Mouse (Mus musculus) bone marrow macrophage, adult 2 months (primary cell): ENCODE results near the gene Zfp750.

Experiments used
- CTCF ChIP-seq: IDR thresholded peaks from 2 replicates; pipeline ENCODE4 v1.5.1; 2012; ENCODE audit warnings: low read depth, mild to moderate bottlenecking, low read length, moderate library complexity
- POLR2A ChIP-seq: IDR thresholded peaks from 2 replicates; pipeline ENCODE4 v1.6.1; 2012; ENCODE audit warnings: mild to moderate bottlenecking, low read depth, low read length, borderline replicate concordance

DNA sequence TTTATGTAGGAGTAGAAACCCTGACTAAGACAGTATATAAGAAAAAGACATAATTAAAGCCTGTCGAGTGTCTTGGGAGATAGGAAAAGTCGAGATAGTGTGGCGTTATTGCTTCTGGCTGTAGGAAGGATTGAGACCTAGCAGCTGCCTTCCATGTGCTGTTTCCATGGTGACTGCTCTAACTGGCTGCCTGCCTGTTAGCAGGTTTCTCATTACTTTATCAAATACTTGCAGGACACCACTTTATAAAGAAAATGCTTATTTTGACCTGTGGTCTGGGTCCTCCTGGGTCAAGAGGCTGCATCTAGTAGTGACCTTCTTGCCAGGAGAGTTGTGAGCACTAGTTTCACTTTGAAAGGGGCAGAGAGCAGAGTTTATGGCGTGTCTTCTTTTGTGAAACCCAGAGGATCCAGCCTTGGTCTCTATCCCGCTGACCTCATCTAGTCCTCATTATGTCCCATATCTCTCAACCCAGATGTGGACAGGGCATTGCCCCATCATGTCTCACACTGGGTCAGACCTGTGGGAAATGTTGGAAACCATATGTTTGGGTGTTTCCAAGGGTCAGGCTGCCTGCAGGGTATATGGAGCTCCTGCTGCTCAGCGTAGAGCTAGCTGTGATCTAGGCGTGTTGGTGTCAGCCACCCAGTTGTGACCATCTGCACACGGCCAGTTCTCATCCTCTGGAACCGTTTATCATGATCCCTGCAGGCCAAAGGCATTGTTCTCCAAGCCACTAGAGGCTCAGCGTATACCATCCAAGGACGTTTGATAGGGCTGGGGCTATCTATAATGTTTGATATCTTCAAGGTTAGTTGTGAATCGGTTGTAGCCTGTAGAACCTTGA, 30.1 kb upstream of the Zfp750 start:
- TF ChIP-seq CTCF (no peak), POLR2A (no peak)
